Mouse (Mus musculus) MEL (cell line): Measurements from ENCODE around the gene Gm20388. TPM values are rescaled to one million over a fixed set of nuclear protein-coding genes. Genes with fewer than 3 reads are reported as not detected.

Experiments
- DNase-seq: peaks from one replicate; pipeline ENCODE4 v3.0.0; 2011; ENCODE audit warnings: low read depth, low spot score
- H3K27ac ChIP-seq: 2 replicates; pipeline ENCODE4 v1.5.1; 2012; ENCODE audit warnings: low read depth, mild to moderate bottlenecking, control low read depth, low read length, moderate library complexity; ENCODE audit not compliant: control insufficient read depth
- H3K27me3 ChIP-seq, 2 experiments: fragments of 150-350 bp in 1 of 2; sonication (generic) in 1 of 2; 2 replicates each; pipeline ENCODE4 v1.6.1; 2012; ENCODE audit warnings: low read length in 2 of 2, mild to moderate bottlenecking in 2 of 2, improper control_type of control experiment in 1 of 2, moderate library complexity in 1 of 2; ENCODE audit not compliant: insufficient read depth in 2 of 2, control insufficient read depth in 1 of 2
- H3K36me3 ChIP-seq, 2 experiments: 2 replicates each; pipeline ENCODE4 v1.6.1; 2012 to 2014; ENCODE audit warnings: low read length in 2 of 2, improper control_type of control experiment in 1 of 2, inconsistent platforms in 1 of 2, mild to moderate bottlenecking in 1 of 2; ENCODE audit not compliant: insufficient read depth in 2 of 2, control insufficient read depth in 1 of 2
- H3K4me1 ChIP-seq, 2 experiments: fragments of 150-350 bp in 1 of 2; sonication (generic) in 1 of 2; 2 replicates each; pipeline ENCODE4 v1.6.1; 2012; ENCODE audit warnings: low read length in 2 of 2, improper control_type of control experiment in 1 of 2, mild to moderate bottlenecking in 1 of 2; ENCODE audit not compliant: insufficient read depth in 2 of 2, control insufficient read depth in 1 of 2
- H3K4me3 ChIP-seq, 2 experiments: fragments of 150-350 bp in 1 of 2; sonication (generic) in 1 of 2; 2 replicates each; pipeline ENCODE4 v1.5.1; 2012; ENCODE audit warnings: low read depth in 2 of 2, low read length in 2 of 2, mild to moderate bottlenecking in 2 of 2, moderate library complexity in 2 of 2, control low read depth in 1 of 2, improper control_type of control experiment in 1 of 2; ENCODE audit not compliant: control insufficient read depth in 1 of 2, insufficient read depth in 1 of 2
- H3K79me2 ChIP-seq: 2 replicates; pipeline ENCODE4 v1.6.1; 2012; ENCODE audit warnings: mild to moderate bottlenecking, low read length, moderate library complexity; ENCODE audit not compliant: control insufficient read depth, poor library complexity, insufficient read depth
- H3K9ac ChIP-seq: 2 replicates; pipeline ENCODE4 v1.6.1; 2012; ENCODE audit warnings: low read depth, mild to moderate bottlenecking, control low read depth, low read length, moderate library complexity; ENCODE audit not compliant: control insufficient read depth, poor library complexity, severe bottlenecking
- H3K9me3 ChIP-seq: fragments of 150-350 bp; sonication (generic); replicated peaks from 2 replicates; pipeline ENCODE4 v1.6.1; 2012; ENCODE audit warnings: mild to moderate bottlenecking, low read length, improper control_type of control experiment, moderate library complexity; ENCODE audit not compliant: insufficient read depth
- BHLHE40 ChIP-seq: IDR thresholded peaks from 2 replicates; pipeline ENCODE4 v1.6.1; 2012; ENCODE audit warnings: low read depth, mild to moderate bottlenecking, inconsistent platforms, low read length, improper control_type of control experiment, borderline replicate concordance
- CHD2 ChIP-seq: IDR thresholded peaks from 2 replicates; pipeline ENCODE4 v1.6.1; 2011; ENCODE audit warnings: low read length, improper control_type of control experiment
- CTCF ChIP-seq, 3 experiments: IDR thresholded peaks in 2 of 3; conservative IDR thresholded peaks in 1 of 3; 2 replicates each; pipeline ENCODE4 v1.5.1; 2011 to 2012; ENCODE audit warnings: low read length in 3 of 3, low read depth in 2 of 3, mild to moderate bottlenecking in 2 of 3, improper control_type of control experiment in 1 of 3, inconsistent platforms in 1 of 3, mixed read lengths in 1 of 3, moderate library complexity in 1 of 3; ENCODE audit not compliant: control insufficient read depth in 1 of 3, insufficient read depth in 1 of 3, poor library complexity in 1 of 3, severe bottlenecking in 1 of 3
- ELF1 ChIP-seq: IDR thresholded peaks from 2 replicates; pipeline ENCODE4 v1.6.1; 2014; ENCODE audit warnings: low read depth, mild to moderate bottlenecking, inconsistent platforms, low read length, improper control_type of control experiment, moderate library complexity
- GABPA ChIP-seq: IDR thresholded peaks from 2 replicates; pipeline ENCODE4 v1.6.1; 2012; ENCODE audit warnings: low read depth, mild to moderate bottlenecking, inconsistent platforms, low read length, improper control_type of control experiment, moderate library complexity
- MAFK ChIP-seq: IDR thresholded peaks from 2 replicates; pipeline ENCODE4 v1.6.1; 2011; ENCODE audit warnings: low read depth, mild to moderate bottlenecking, low read length, improper control_type of control experiment, borderline replicate concordance
- MAZ ChIP-seq: IDR thresholded peaks from 2 replicates; pipeline ENCODE4 v1.6.1; 2012; ENCODE audit warnings: low read depth, mild to moderate bottlenecking, inconsistent platforms, low read length, improper control_type of control experiment
- MEF2A ChIP-seq: IDR thresholded peaks from 2 replicates; pipeline ENCODE4 v1.6.1; 2014; ENCODE audit warnings: low read depth, mild to moderate bottlenecking, inconsistent platforms, low read length, improper control_type of control experiment; ENCODE audit not compliant: poor library complexity, insufficient replicate concordance, severe bottlenecking; ENCODE audit errors: extremely low read depth
- MYB ChIP-seq: IDR thresholded peaks from 2 replicates; pipeline ENCODE4 v1.6.1; 2011; ENCODE audit warnings: mild to moderate bottlenecking, low read depth, low read length, improper control_type of control experiment
- MYC ChIP-seq: IDR thresholded peaks from 2 replicates; pipeline ENCODE4 v1.6.1; 2011; ENCODE audit warnings: low read depth, mild to moderate bottlenecking, low read length, improper control_type of control experiment, moderate library complexity
- NRF1 ChIP-seq: IDR thresholded peaks from 2 replicates; pipeline ENCODE4 v1.6.1; 2014; ENCODE audit warnings: low read depth, mild to moderate bottlenecking, inconsistent platforms, low read length, improper control_type of control experiment, moderate library complexity; ENCODE audit not compliant: poor library complexity, insufficient read depth, severe bottlenecking
- RAD21 ChIP-seq: IDR thresholded peaks from 2 replicates; pipeline ENCODE4 v1.6.1; 2011; ENCODE audit warnings: mild to moderate bottlenecking, low read depth, low read length, improper control_type of control experiment
- RCOR1 ChIP-seq: IDR thresholded peaks from 2 replicates; pipeline ENCODE4 v1.6.1; 2012; ENCODE audit warnings: low read depth, mild to moderate bottlenecking, inconsistent platforms, low read length, improper control_type of control experiment
- SMC3 ChIP-seq: IDR thresholded peaks from 2 replicates; pipeline ENCODE4 v1.6.1; 2011; ENCODE audit warnings: low read depth, low read length, improper control_type of control experiment
- TBP ChIP-seq: IDR thresholded peaks from 2 replicates; pipeline ENCODE4 v1.8.0; 2011; ENCODE audit warnings: low read depth, low read length, improper control_type of control experiment
- USF1 ChIP-seq: IDR thresholded peaks from 2 replicates; pipeline ENCODE4 v1.6.1; 2014; ENCODE audit warnings: low read depth, mild to moderate bottlenecking, inconsistent platforms, low read length, improper control_type of control experiment, moderate library complexity
- ZC3H11A ChIP-seq: IDR thresholded peaks from 2 replicates; pipeline ENCODE4 v1.6.1; 2012; ENCODE audit warnings: low read depth, mild to moderate bottlenecking, inconsistent platforms, low read length, improper control_type of control experiment
- ZMIZ1 ChIP-seq: IDR thresholded peaks from 2 replicates; pipeline ENCODE4 v1.6.1; 2012; ENCODE audit warnings: low read depth, mild to moderate bottlenecking, inconsistent platforms, low read length, improper control_type of control experiment, moderate library complexity
- ZNF384 ChIP-seq: IDR thresholded peaks from 2 replicates; pipeline ENCODE4 v1.6.1; 2012; ENCODE audit warnings: low read depth, mild to moderate bottlenecking, inconsistent platforms, low read length, improper control_type of control experiment
- polyA plus RNA-seq, 2 experiments: library from polyadenylated mRNA; stranded (reverse) in 1 of 2; unstranded in 1 of 2; fragments of >175 nt in 1 of 2; fragments of >200 nt in 1 of 2; gene quantifications; 2 replicates each; pipeline versions ENCODE4 v1.2.1 to v1.2.4; 2012; ENCODE audit warnings: low replicate concordance in 2 of 2, low read depth in 1 of 2; ENCODE audit not compliant: insufficient read length in 2 of 2, insufficient read depth in 1 of 2, missing spikeins in 1 of 2
- total RNA-seq: library from RNA; depleted of rRNA; stranded (reverse); fragments of 300-350 nt; gene quantifications from 2 replicates; pipeline ENCODE4 v1.2.3, GENCODE M21; 2012

Gene Gm20388
- total and polyA plus RNA-seq, 3 experiments, result 11.1 to 17.8 TPM; not detected in 1

DNA sequence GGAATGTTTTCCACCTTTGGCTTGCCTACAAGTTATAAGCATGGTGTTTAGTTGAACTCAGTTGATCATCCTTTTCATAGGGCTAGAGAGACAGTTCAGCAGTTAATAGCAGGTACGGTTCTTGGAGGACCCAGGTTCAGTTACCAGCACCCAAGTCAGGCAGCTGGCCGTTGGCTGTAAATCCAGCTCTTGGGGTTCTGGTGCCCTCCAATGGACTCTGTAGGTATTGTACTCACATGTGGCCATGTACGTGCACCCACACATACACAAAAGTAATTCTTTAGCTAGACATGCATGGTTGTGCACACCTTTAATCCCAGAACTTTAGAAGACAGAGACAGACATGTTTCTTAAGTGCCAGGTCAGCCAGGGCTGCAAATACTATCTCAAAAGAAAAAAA lies 2478.7 kb downstream of the Gm20388 start:
- no peak overlapping the region for H3K4me3 ChIP-seq
- TF ChIP-seq ZMIZ1, result no peak
- no peak for TF ChIP-seq NRF1
- TF ChIP-seq ZC3H11A, result peak; percentile 40; the same call in 1 of the 2 replicates
- no peak for TF ChIP-seq CHD2
- TF ChIP-seq MEF2A, result no peak
- TF ChIP-seq RAD21, result peak; percentile 55
- TF ChIP-seq CTCF (IDR thresholded peaks at IDR 0.05 in 2 of 3, conservative IDR thresholded peaks at IDR 0.05 in 1 of 3; ENCODE audit: control insufficient read depth in 1 of 3, insufficient read depth in 1 of 3, low read depth in 2 of 3, low read length in 3 of 3, poor library complexity in 1 of 3, severe bottlenecking in 1 of 3), result peak; percentile 34 to 53 (median 49); a peak in 5 of 6 replicates
- TF ChIP-seq SMC3, result peak; percentile 51
- TF ChIP-seq MYB, result no peak
- TF ChIP-seq USF1, result no peak
- TF ChIP-seq MYC, result 0 out of 2 replicates have a peak, but pooled peaks have one; percentile 41
- no peaks in the 10 kb centered on the region for H3K4me1 ChIP-seq
- H3K27me3 ChIP-seq, result no peaks in the 10 kb centered on the region
- DNase-seq, result peak; percentile 53
- H3K27ac ChIP-seq, result no peak overlapping the region
- no peak overlapping the region for H3K9ac ChIP-seq
- H3K9me3 ChIP-seq, result no peaks in the 10 kb centered on the region
- H3K36me3 ChIP-seq, result peaks cover 0 to 41% of the 10 kb centered on the region in 2 experiments; a peak in 2 of 4 replicates
- peaks cover 1% of the 10 kb centered on the region for H3K79me2 ChIP-seq

DNA sequence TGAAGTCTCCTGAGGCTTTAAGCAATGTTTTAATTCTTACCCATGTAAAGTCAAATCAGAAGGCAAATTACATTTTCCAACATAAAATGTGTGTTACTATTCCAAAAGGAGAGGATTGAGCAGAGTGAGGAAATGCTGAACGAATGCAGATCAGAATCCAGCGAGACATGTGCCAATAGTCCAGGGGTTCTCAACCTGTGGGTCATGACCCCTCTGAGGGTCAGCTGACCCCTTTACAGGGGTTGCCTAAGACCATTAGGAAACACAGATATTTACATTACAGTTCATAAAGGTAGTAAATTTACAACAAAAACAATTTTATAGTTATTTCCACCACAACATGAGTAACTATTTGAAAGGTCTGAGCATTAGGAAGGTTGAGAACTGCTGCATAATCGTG lies 2480.1 kb downstream of the Gm20388 start:
- no peaks in the 10 kb centered on the region for H3K4me1 ChIP-seq
- peaks cover 0 to 38% of the 10 kb centered on the region in 2 experiments; a peak in 2 of 4 replicates for H3K36me3 ChIP-seq
- H3K9ac ChIP-seq, result no peak overlapping the region
- H3K79me2 ChIP-seq, result no peaks in the 10 kb centered on the region; the same call in none of the 2 replicates
- H3K27ac ChIP-seq, result no peak overlapping the region
- H3K4me3 ChIP-seq, result no peak overlapping the region
- no peaks in the 10 kb centered on the region for H3K9me3 ChIP-seq
- TF ChIP-seq RCOR1 (no peak), BHLHE40 (no peak), MYB (no peak), GABPA (no peak), MAZ (no peak), ELF1 (no peak), RAD21 (no peak), MAFK (no peak), ZMIZ1 (no peak), TBP (no peak), ZNF384 (no peak)
- H3K27me3 ChIP-seq, result no peaks in the 10 kb centered on the region
- no peak for DNase-seq
